Mouse (Mus musculus) G1E (cell line): ENCODE measurements at regions not wholly inside any gene's neighbourhood (a gene's known extent, or its start where the extent isn't known, plus 50 kb on each side); places are given as distances from the start of the nearest gene placed in this dataset.

Experiments used
- ATAC-seq: 2 replicates; pipeline ENCODE4 v1.8.0; 2016; ENCODE audit warnings: mild to moderate bottlenecking; ENCODE audit not compliant: insufficient number of reproducible peaks, poor library complexity, low FRiP score, severe bottlenecking; ENCODE audit errors: extremely low read depth
- DNase-seq: peaks from one replicate; pipeline ENCODE4 v3.0.0; 2012; ENCODE audit warnings: low spot score
- H3K27me3 ChIP-seq: 2 replicates; pipeline ENCODE4 v1.6.1; 2012; ENCODE audit warnings: mild to moderate bottlenecking, low read length, inconsistent platforms; ENCODE audit not compliant: insufficient read depth
- H3K36me3 ChIP-seq: replicated peaks from 2 replicates; pipeline ENCODE3; 2012; ENCODE audit warnings: mild to moderate bottlenecking, inconsistent platforms
- H3K4me1 ChIP-seq: 2 replicates; pipeline ENCODE4 v1.6.1; 2012; ENCODE audit warnings: low read depth, low read length, inconsistent platforms, mixed read lengths; ENCODE audit not compliant: insufficient read depth
- H3K4me3 ChIP-seq: 2 replicates; pipeline ENCODE4 v1.5.1; 2012; ENCODE audit warnings: low read depth, mild to moderate bottlenecking, inconsistent platforms, low read length, moderate library complexity, mixed read lengths
- H3K9me3 ChIP-seq: replicated peaks from 2 replicates; pipeline ENCODE4 v1.6.1; 2012; ENCODE audit warnings: inconsistent platforms
- CTCF ChIP-seq: IDR thresholded peaks from 2 replicates; pipeline ENCODE4 v1.5.1; 2012; ENCODE audit warnings: low read depth, low read length, inconsistent platforms, mixed read lengths
- GATA1 ChIP-seq: IDR thresholded peaks from 2 replicates; pipeline ENCODE4 v1.6.1; 2012; ENCODE audit warnings: borderline replicate concordance, low read length, inconsistent platforms, mixed read lengths
- GATA2 ChIP-seq: IDR thresholded peaks from 2 replicates; pipeline ENCODE4 v1.6.1; 2012; ENCODE audit warnings: low read depth, low read length, inconsistent platforms, borderline replicate concordance
- POLR2AphosphoS5 ChIP-seq: IDR thresholded peaks from 2 replicates; pipeline ENCODE4 v1.6.1; 2012; ENCODE audit warnings: low read depth, low read length, inconsistent platforms; ENCODE audit not compliant: insufficient replicate concordance
- TAL1 ChIP-seq: conservative IDR thresholded peaks from 2 replicates; pipeline ENCODE4 v1.6.1; 2012; ENCODE audit warnings: low read depth, low read length, inconsistent platforms, mixed read lengths

- no peak for DNase-seq
Observed at GRCm38 (mm10) chr19:15285016-15285415, 662.1 kb downstream of the Psat1 start.

GRCm38 (mm10) chr19:15242781-15243180 lies 644.9 kb upstream of the Tle4 start:
- DNase-seq (no peak), ATAC-seq (no peak)
- no peak for TF ChIP-seq GATA2
- no peak for TF ChIP-seq GATA1
- no peak for TF ChIP-seq TAL1
- TF ChIP-seq POLR2AphosphoS5, result no peak
- TF ChIP-seq CTCF, result no peak
- Histone ChIP-seq H3K4me3 (no peak overlapping the region), H3K4me1 (no peaks in the 10 kb centered on the region), H3K36me3 (no peaks in the 10 kb centered on the region), H3K27me3 (no peaks in the 10 kb centered on the region), H3K9me3 (no peaks in the 10 kb centered on the region)

More at GRCm38 (mm10) chr19:15285016-15285415, 662.1 kb downstream of the Psat1 start:
- ATAC-seq, result no peak
- TF ChIP-seq GATA1 (no peak), GATA2 (no peak), POLR2AphosphoS5 (no peak), TAL1 (no peak), CTCF (no peak)
- H3K4me1 ChIP-seq, result no peaks in the 10 kb centered on the region
- no peak overlapping the region for H3K4me3 ChIP-seq
- H3K27me3 ChIP-seq, result no peaks in the 10 kb centered on the region
- no peaks in the 10 kb centered on the region for H3K36me3 ChIP-seq
- H3K9me3 ChIP-seq, result no peaks in the 10 kb centered on the region

- Histone ChIP-seq H3K4me3 (no peak overlapping the region), H3K4me1 (no peaks in the 10 kb centered on the region), H3K9me3 (no peaks in the 10 kb centered on the region), H3K36me3 (no peaks in the 10 kb centered on the region), H3K27me3 (no peaks in the 10 kb centered on the region)
- DNase-seq (no peak), ATAC-seq (no peak)
- TF ChIP-seq CTCF (no peak), GATA1 (no peak)
Observed at GRCm38 (mm10) chr19:15230129-15230927, 632.5 kb upstream of the Tle4 start.

- ATAC-seq, result no peak
Observed at GRCm38 (mm10) chr19:15217387-15217786, 619.5 kb upstream of the Tle4 start.

GRCm38 (mm10) chr19:15214651-15215050 lies 616.8 kb upstream of the Tle4 start:
- no peak overlapping the region for H3K4me3 ChIP-seq
- no peak for TF ChIP-seq GATA2
- no peak for TF ChIP-seq CTCF
- TF ChIP-seq POLR2AphosphoS5, result no peak
- no peak for ATAC-seq

More at GRCm38 (mm10) chr19:15217387-15217786, 619.5 kb upstream of the Tle4 start:
- Histone ChIP-seq H3K36me3 (no peaks in the 10 kb centered on the region), H3K9me3 (no peaks in the 10 kb centered on the region), H3K4me1 (no peaks in the 10 kb centered on the region), H3K4me3 (no peak overlapping the region), H3K27me3 (no peaks in the 10 kb centered on the region)
- no peak for TF ChIP-seq GATA1
- TF ChIP-seq CTCF, result no peak
- no peak for TF ChIP-seq GATA2
- no peak for TF ChIP-seq POLR2AphosphoS5
- TF ChIP-seq TAL1, result no peak
- DNase-seq, result no peak

GRCm38 (mm10) chr19:15212881-15213280 lies 615.0 kb upstream of the Tle4 start:
- ATAC-seq (no peak), DNase-seq (no peak)
- Histone ChIP-seq H3K9me3 (no peaks in the 10 kb centered on the region), H3K4me3 (no peak overlapping the region), H3K27me3 (no peaks in the 10 kb centered on the region), H3K36me3 (no peaks in the 10 kb centered on the region), H3K4me1 (no peaks in the 10 kb centered on the region)
- TF ChIP-seq TAL1 (no peak), GATA2 (no peak), CTCF (no peak), GATA1 (no peak), POLR2AphosphoS5 (no peak)

More at GRCm38 (mm10) chr19:15214651-15215050, 616.8 kb upstream of the Tle4 start:
- no peak for DNase-seq
- Histone ChIP-seq H3K9me3 (no peaks in the 10 kb centered on the region), H3K4me1 (no peaks in the 10 kb centered on the region), H3K36me3 (no peaks in the 10 kb centered on the region), H3K27me3 (no peaks in the 10 kb centered on the region)
